Mouse (Mus musculus) lung, embryonic 15.5 days (tissue): ENCODE measurements around the gene Eif4g2. TPM values are rescaled to one million over a fixed set of nuclear protein-coding genes. Genes with fewer than 3 reads are reported as not detected.
A peak's percentile ranks its signal among the peaks of the same experiment; 100 is the strongest.

ENCODE experiments used
- ATAC-seq: fragments of 200-750 bp; cut with Nextera tagmentation; 2 replicates; pipeline ENCODE4 v1.8.0; 2017; ENCODE audit warnings: moderate number of reproducible peaks, borderline replicate concordance; ENCODE audit not compliant: low FRiP score, low TSS enrichment; ENCODE audit errors: extremely low read depth
- H3K27ac ChIP-seq: fragments of 300-500 bp; sonication (generic); 2 replicates; pipeline ENCODE4 v1.5.1; 2015; ENCODE audit warnings: moderate library complexity, mild to moderate bottlenecking, inconsistent platforms
- H3K27me3 ChIP-seq: fragments of 300-500 bp; sonication (generic); 2 replicates; pipeline ENCODE4 v1.6.1; 2015; ENCODE audit warnings: inconsistent platforms
- H3K36me3 ChIP-seq: fragments of 300-500 bp; sonication (generic); 2 replicates; pipeline ENCODE4 v1.6.1; 2015; ENCODE audit warnings: inconsistent platforms
- H3K4me1 ChIP-seq: fragments of 300-500 bp; sonication (generic); 2 replicates; pipeline ENCODE4 v1.6.1; 2015; ENCODE audit warnings: inconsistent platforms
- H3K4me2 ChIP-seq: fragments of 300-500 bp; sonication (generic); 2 replicates; pipeline ENCODE4 v1.6.1; 2015; ENCODE audit warnings: inconsistent platforms, mild to moderate bottlenecking, moderate library complexity
- H3K4me3 ChIP-seq: fragments of 300-500 bp; sonication (generic); 2 replicates; pipeline ENCODE4 v1.5.1; 2015; ENCODE audit warnings: mild to moderate bottlenecking, inconsistent platforms
- H3K9ac ChIP-seq: fragments of 300-500 bp; sonication (generic); 2 replicates; pipeline ENCODE4 v1.6.1; 2015; ENCODE audit warnings: inconsistent platforms
- H3K9me3 ChIP-seq: fragments of 300-500 bp; sonication (generic); 2 replicates; pipeline ENCODE4 v1.6.1; 2016; ENCODE audit warnings: inconsistent platforms
- WGBS: fragments of 180-500 bp; shearing (Covaris S2); methylation state at CpG from one replicate; pipeline ENCODE4 v1.1.7; 2015; 5-methylcytosine and 5-hydroxymethylcytosine counted together
- polyA plus RNA-seq: library from polyadenylated mRNA; unstranded; fragments of >200 nt; fragmentation: Nextera tagmentation; extraction: Ambion mirVana; gene quantifications from 2 replicates; pipeline ENCODE4 v1.2.1, GENCODE M21; 2015

Eif4g2 gene
- polyA plus RNA-seq, 1 experiment from 2014 or later: 735 TPM

DNA sequence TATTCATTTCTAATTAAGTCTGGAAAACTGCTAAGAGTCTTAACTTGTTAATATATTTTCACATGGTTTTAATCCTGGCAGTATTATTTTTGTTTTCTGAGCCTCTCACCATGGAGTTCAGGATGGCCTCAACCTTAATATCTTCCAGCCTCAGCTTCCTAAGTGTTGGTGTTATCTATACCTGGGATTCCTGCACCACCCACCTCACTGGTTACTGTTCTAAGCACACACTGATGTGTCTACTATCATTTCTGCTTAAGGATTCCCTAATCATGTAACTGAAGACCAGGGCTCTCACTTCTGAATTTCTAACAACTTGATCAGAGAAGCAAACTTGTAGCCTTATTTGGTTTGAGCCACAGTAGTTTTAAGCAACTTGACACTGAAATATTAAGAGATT is 2.3 kb upstream of the Eif4g2 start:
- no peaks in the 10 kb centered on the region for H3K9me3 ChIP-seq
- H3K4me2 ChIP-seq: no peak overlapping the region
- peaks cover 12% of the 10 kb centered on the region for H3K36me3 ChIP-seq
- H3K27ac ChIP-seq: no peak overlapping the region
- H3K27me3 ChIP-seq: no peaks in the 10 kb centered on the region
- no peak overlapping the region for H3K4me3 ChIP-seq
- H3K4me1 ChIP-seq: peaks cover 13% of the 10 kb centered on the region
- no peak overlapping the region for H3K9ac ChIP-seq
- ATAC-seq: no peak

DNA sequence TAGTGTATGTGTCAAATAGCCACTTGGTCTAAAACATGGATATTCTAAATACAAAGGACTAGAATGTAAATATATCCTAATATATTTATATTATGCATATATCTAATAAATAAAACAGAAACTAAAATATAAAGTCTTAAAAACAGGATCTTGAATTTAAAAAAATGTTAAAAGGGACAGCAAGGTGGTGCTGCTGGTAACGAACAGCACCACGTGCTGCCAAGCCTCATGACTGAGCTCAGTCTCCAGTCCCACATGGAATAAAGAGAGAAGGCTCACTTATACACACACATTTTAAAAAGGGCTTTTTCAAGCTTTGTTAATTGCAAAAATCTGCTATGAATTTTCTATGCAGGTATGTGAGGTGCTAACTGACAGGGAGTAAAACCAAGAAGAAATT is 1.6 kb upstream of the Eif4g2 start:
- 82% methylated on average over 2 of the region's 2 CpGs for WGBS
- Histone ChIP-seq H3K27me3 (no peaks in the 10 kb centered on the region), H3K4me3 (no peak overlapping the region), H3K4me2 (no peak overlapping the region), H3K9me3 (no peaks in the 10 kb centered on the region), H3K4me1 (peaks cover 19% of the 10 kb centered on the region), H3K9ac (no peak overlapping the region), H3K27ac (no peak overlapping the region), H3K36me3 (peaks cover 20% of the 10 kb centered on the region)
- no peak for ATAC-seq

DNA sequence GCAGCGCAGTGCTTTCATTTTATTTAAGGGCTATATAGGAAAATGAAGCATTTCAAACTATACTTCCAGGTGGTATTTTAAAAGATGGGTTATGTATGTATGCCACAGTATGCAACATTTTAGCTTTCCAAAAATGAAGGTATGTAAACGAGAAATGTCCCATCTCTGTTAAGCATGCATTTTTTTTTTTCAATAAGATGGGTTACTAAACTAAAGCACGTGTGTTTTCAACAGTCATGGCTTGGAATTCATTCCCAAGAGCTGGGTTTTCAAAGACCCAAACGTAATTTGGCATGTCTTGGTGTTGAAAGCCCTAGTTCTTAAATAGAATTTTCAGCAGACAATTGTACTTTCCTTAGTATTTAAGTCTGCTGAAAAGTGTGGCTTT is 897 bp upstream of the Eif4g2 start:
- H3K4me2 ChIP-seq: peak overlapping the region; percentile 61
- peaks cover 27% of the 10 kb centered on the region for H3K36me3 ChIP-seq
- H3K9ac ChIP-seq: peak overlapping the region; percentile 67
- 9% methylated on average over 4 of the region's 4 CpGs for WGBS
- ATAC-seq: no peak
- no peaks in the 10 kb centered on the region for H3K9me3 ChIP-seq
- no peaks in the 10 kb centered on the region for H3K27me3 ChIP-seq
- peaks cover 20% of the 10 kb centered on the region for H3K4me1 ChIP-seq
- H3K27ac ChIP-seq: peak overlapping the region; percentile 99
- peak overlapping the region; percentile 97 for H3K4me3 ChIP-seq

- H3K27ac ChIP-seq: peak overlapping the region; percentile 99
- no peaks in the 10 kb centered on the region for H3K27me3 ChIP-seq
- WGBS: under 1% methylated on average over 82 of the region's 83 CpGs
- peak overlapping the region; percentile 83 for H3K4me2 ChIP-seq
- H3K9me3 ChIP-seq: no peaks in the 10 kb centered on the region
- peak; percentile 70 for ATAC-seq
- peak overlapping the region; percentile 97 for H3K4me3 ChIP-seq
- peak overlapping the region; percentile 100 for H3K9ac ChIP-seq
- H3K36me3 ChIP-seq: peaks cover 41% of the 10 kb centered on the region
- H3K4me1 ChIP-seq: peaks cover 20% of the 10 kb centered on the region
These were observed 598 bp downstream of the Eif4g2 start for GRCm38 (mm10) chr7:111082043-111082821.

GRCm38 (mm10) chr7:111080876-111081275 is 2.0 kb downstream of the Eif4g2 start:
- H3K4me2 ChIP-seq: peak overlapping the region; percentile 83
- peaks cover 20% of the 10 kb centered on the region for H3K4me1 ChIP-seq
- H3K36me3 ChIP-seq: peaks cover 54% of the 10 kb centered on the region
- no peak for ATAC-seq
- no peak overlapping the region; the same call in 1 of the 2 replicates for H3K27ac ChIP-seq
- no peaks in the 10 kb centered on the region for H3K9me3 ChIP-seq
- H3K4me3 ChIP-seq: peak overlapping the region; percentile 97
- 74% methylated on average over 3 of the region's 3 CpGs for WGBS
- H3K9ac ChIP-seq: peak overlapping the region; percentile 100
- no peaks in the 10 kb centered on the region for H3K27me3 ChIP-seq

DNA sequence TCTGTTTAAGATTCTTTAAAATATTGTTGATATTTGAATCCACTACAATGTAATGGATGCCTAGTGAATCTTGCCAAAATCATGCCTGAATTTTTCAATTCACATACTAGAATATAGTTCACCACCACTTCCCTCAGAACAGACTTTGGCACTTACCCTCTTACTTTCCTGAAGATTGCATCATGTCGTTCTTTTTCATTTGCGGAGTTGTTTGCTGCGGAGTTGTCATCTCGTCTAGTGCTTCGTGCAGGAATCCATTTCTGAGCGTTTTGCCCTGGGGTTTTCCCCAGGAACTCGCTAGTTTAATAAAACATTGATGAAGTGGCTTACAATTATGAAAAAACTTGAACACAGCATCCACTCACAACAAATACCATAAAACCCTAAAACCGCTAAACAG is 2.8 kb downstream of the Eif4g2 start:
- no peak for ATAC-seq
- Histone ChIP-seq H3K27ac (no peak overlapping the region), H3K4me2 (peak overlapping the region; percentile 83), H3K4me1 (peaks cover 20% of the 10 kb centered on the region), H3K36me3 (peaks cover 61% of the 10 kb centered on the region), H3K4me3 (no peak overlapping the region), H3K9ac (no peak overlapping the region), H3K27me3 (no peaks in the 10 kb centered on the region), H3K9me3 (no peaks in the 10 kb centered on the region)
- 71% methylated on average over 8 of the region's 8 CpGs for WGBS

- 88% methylated on average over 4 of the region's 4 CpGs for WGBS
- no peak overlapping the region for H3K9ac ChIP-seq
- no peak for ATAC-seq
- no peak overlapping the region for H3K4me3 ChIP-seq
- no peak overlapping the region for H3K4me2 ChIP-seq
- H3K27me3 ChIP-seq: no peaks in the 10 kb centered on the region
- H3K9me3 ChIP-seq: no peaks in the 10 kb centered on the region
- H3K27ac ChIP-seq: no peak overlapping the region
- peaks cover 20% of the 10 kb centered on the region for H3K4me1 ChIP-seq
- H3K36me3 ChIP-seq: peaks cover 77% of the 10 kb centered on the region
These were observed 4.6 kb downstream of the Eif4g2 start for GRCm38 (mm10) chr7:111078271-111078670.

GRCm38 (mm10) chr7:111075288-111075687 is 7.5 kb downstream of the Eif4g2 start:
- H3K4me3 ChIP-seq: no peak overlapping the region
- no peak overlapping the region for H3K4me2 ChIP-seq
- WGBS: 83% methylated on average over 4 of the region's 4 CpGs
- no peaks in the 10 kb centered on the region for H3K9me3 ChIP-seq
- H3K27me3 ChIP-seq: no peaks in the 10 kb centered on the region
- H3K4me1 ChIP-seq: peaks cover 8% of the 10 kb centered on the region
- peaks cover 93% of the 10 kb centered on the region for H3K36me3 ChIP-seq
- H3K9ac ChIP-seq: no peak overlapping the region
- no peak for ATAC-seq
- H3K27ac ChIP-seq: no peak overlapping the region

DNA sequence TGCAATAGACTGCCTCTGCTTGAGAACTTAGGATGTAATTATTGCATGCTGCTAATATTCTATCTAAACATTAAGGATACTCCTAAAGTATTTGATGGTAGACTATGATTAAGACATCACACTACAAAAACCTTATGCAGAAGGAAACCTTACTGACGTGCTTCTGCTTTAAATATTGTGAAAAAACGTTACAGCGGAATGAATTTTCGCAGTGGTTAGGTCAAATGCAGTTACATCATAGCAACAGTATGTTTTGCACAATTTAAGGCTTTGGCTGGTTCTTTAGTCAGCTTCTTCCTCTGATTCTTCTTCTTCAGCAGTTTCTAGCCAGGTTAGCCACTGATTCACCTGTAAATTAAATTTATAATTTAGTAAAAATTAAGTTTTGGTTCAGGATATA is 10.4 kb downstream of the Eif4g2 start:
- H3K27me3 ChIP-seq: no peaks in the 10 kb centered on the region
- H3K9me3 ChIP-seq: no peaks in the 10 kb centered on the region
- no peaks in the 10 kb centered on the region for H3K4me1 ChIP-seq
- ATAC-seq: no peak
- WGBS: 90% methylated on average over 4 of the region's 4 CpGs
- H3K36me3 ChIP-seq: peaks cover 94% of the 10 kb centered on the region
- H3K4me2 ChIP-seq: no peak overlapping the region
- no peak overlapping the region for H3K9ac ChIP-seq
- no peak overlapping the region for H3K27ac ChIP-seq
- H3K4me3 ChIP-seq: no peak overlapping the region

GRCm38 (mm10) chr7:111070167-111070496 is 12.7 kb downstream of the Eif4g2 start:
- Histone ChIP-seq H3K27me3 (no peaks in the 10 kb centered on the region), H3K27ac (no peak overlapping the region), H3K4me1 (no peaks in the 10 kb centered on the region), H3K4me2 (no peak overlapping the region), H3K36me3 (peaks cover 74% of the 10 kb centered on the region), H3K4me3 (no peak overlapping the region), H3K9ac (no peak overlapping the region), H3K9me3 (no peaks in the 10 kb centered on the region)
- WGBS: 91% methylated on average over 2 of the region's 2 CpGs
- ATAC-seq: no peak

DNA sequence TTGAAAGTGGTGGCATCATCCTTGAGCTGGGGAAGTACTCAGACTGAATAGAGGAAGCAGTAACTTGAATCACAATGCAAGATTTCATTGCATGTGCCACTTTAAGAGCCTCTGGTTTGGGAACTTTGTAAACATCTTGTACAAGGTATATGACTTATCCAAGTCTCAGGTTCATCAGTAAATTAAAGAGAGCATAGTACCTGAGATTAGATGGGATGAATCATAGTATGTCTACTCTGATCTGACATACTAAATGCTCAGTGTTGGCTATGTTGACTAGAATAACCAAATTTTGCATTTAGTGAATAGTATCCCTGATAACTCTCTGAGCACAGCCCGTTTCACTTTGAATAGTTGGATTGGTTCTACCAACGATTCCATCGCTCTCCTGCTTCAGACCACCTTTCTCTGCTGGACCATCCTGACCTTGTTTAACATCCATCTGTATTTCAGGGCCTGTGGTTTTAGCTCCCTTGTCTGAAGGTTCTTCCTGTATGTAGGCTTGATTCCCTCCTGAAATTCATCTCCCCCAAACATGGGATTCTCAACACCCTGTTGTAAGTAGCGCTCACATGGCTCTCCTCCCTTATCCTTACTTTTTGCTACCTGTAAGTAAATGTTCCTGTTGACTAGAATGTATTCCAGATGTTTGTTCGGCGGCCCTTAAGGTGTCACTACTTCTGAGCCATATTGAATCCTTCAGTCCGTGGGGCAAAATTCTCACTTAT is 13.2 kb downstream of the Eif4g2 start:
- no peak overlapping the region for H3K27ac ChIP-seq
- H3K4me3 ChIP-seq: no peak overlapping the region
- no peak overlapping the region for H3K4me2 ChIP-seq
- H3K36me3 ChIP-seq: peaks cover 68% of the 10 kb centered on the region
- no peak for ATAC-seq
- no peaks in the 10 kb centered on the region for H3K27me3 ChIP-seq
- WGBS: 87% methylated on average over 7 of the region's 7 CpGs
- H3K9ac ChIP-seq: no peak overlapping the region
- no peaks in the 10 kb centered on the region for H3K9me3 ChIP-seq
- H3K4me1 ChIP-seq: no peaks in the 10 kb centered on the region

GRCm38 (mm10) chr7:111068181-111068580 is 14.6 kb downstream of the Eif4g2 start:
- H3K4me1 ChIP-seq: no peaks in the 10 kb centered on the region
- H3K9me3 ChIP-seq: no peaks in the 10 kb centered on the region
- H3K4me2 ChIP-seq: no peak overlapping the region
- no peak overlapping the region for H3K27ac ChIP-seq
- H3K4me3 ChIP-seq: no peak overlapping the region
- no peak for ATAC-seq
- H3K36me3 ChIP-seq: peaks cover 56% of the 10 kb centered on the region
- no peaks in the 10 kb centered on the region for H3K27me3 ChIP-seq
- no peak overlapping the region for H3K9ac ChIP-seq
- WGBS: 93% methylated on average over 3 of the region's 3 CpGs
